Mouse (Mus musculus) heart, adult 2 months (tissue): ENCODE results near the gene Shisal2a.

Source experiments
- CTCF ChIP-seq: fragments of 200-600 bp; IDR thresholded peaks from 2 replicates; pipeline ENCODE4 v1.8.1; 2022; ENCODE audit warnings: antibody characterized with exemption, mild to moderate bottlenecking, moderate library complexity
- EP300 ChIP-seq: fragments of 200-500 bp; IDR thresholded peaks from 2 replicates; pipeline ENCODE4 v1.6.1; 2011; ENCODE audit warnings: low read depth, low read length, control low read depth; ENCODE audit not compliant: insufficient read depth

DNA sequence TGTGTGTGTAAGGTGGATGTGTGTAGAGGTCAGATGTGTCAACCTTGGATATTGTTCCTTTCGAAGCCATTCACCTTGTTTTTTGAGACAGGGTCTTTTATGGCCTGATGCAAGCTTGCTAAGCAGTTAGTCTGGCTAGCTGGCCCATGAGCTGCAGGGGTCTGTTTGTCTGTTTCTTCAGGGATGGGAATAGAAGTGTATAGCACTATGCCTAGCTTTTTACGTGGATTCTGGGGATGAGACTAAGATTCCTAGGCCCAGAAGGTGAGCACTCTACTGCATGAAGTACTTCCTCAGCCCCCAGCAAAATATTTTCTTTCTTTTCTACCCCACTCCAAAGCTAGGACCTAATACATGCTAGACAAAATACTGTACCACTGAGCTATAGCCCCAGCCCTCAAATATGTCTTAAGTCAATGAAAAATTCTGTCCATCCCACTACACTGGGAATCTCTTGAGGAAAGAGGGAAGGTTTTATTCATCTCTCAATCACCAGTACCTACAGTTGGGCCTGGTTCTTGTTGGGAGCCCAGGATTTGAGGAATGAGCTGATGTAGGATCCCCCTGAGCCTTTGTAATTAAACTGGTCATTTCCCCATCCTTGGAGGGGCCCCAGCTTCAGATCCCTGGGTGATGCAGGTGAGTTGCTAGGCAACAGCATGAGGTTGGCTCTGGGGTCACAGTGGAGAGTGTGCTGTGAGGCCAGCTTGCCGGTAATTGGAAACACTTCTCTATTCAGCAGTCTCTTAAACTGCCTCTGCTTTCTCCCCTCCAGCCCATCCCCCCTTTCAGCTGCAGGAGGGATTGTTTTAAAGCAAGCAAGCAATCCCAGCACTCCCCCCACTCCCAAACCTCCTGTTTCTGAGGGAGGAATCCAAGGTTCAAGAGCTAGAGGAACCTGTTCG lies 47.8 kb upstream of the Shisal2a start:
- no peak for TF ChIP-seq CTCF
- no peak for TF ChIP-seq EP300
